Mouse (Mus musculus): ENCODE measurements around the gene Mea1. TPM values are rescaled to one million over a fixed set of nuclear protein-coding genes. Genes with fewer than 3 reads are reported as not detected.

Gene Mea1
- polyA plus RNA-seq, 1 experiment from 2014 or later, result 148 TPM

GRCm38 (mm10) chr17:46725731-46726645 is 47.4 kb downstream of the Mea1 start:
- peaks cover 4% of the 10 kb centered on the region; the same call in 1 of the 2 replicates for H3K36me3 ChIP-seq (ENCODE audit: control insufficient read depth, insufficient read depth, low read length)
- H3K9ac ChIP-seq (ENCODE audit: low read length), result no peak overlapping the region
- no peaks in the 10 kb centered on the region for H3K27me3 ChIP-seq (ENCODE audit: control insufficient read depth, insufficient read depth, low read length)
- no peaks in the 10 kb centered on the region for H3K9me3 ChIP-seq (replicated peaks; ENCODE audit: control insufficient read depth, low read length)
- H3K4me1 ChIP-seq (ENCODE audit: control insufficient read depth, insufficient read depth, low read length), result no peaks in the 10 kb centered on the region
- no peak overlapping the region for H3K4me3 ChIP-seq (replicated peaks; ENCODE audit: low read length)
- WGBS, result 91% methylated on average over 26 of the region's 26 CpGs
- ATAC-seq (ENCODE audit: insufficient read depth, low FRiP score), result no peak
- H3K27ac ChIP-seq (ENCODE audit: low read length), result no peak overlapping the region
- H3K4me2 ChIP-seq (ENCODE audit: low read depth, low read length), result no peak overlapping the region

DNA sequence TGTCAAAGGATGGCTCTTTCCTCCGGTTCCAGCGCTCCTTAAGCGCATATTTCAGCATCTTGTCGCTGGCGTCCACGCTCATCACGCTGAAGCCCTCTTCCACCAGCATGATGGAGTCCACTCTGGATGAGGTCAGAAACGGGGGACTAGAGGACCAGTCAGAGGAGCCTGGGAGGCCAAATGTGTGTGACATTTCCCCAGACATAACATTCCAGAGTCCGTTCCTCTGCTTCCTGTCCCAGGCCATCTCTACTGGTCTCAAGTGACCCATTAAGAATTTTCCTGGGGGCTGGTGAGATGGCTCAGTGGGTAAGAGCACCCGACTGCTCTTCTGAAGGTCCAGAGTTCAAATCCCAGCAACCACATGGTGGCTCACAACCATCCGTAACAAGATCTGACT is 48.7 kb downstream of the Mea1 start:
- Histone ChIP-seq H3K4me1 (ENCODE audit: control insufficient read depth, insufficient read depth, low read length) (no peaks in the 10 kb centered on the region), H3K36me3 (ENCODE audit: control insufficient read depth, insufficient read depth, low read length) (peaks cover 2% of the 10 kb centered on the region; the same call in 1 of the 2 replicates), H3K27ac (ENCODE audit: low read length) (no peak overlapping the region), H3K4me3 (replicated peaks; ENCODE audit: low read length) (no peak overlapping the region), H3K27me3 (ENCODE audit: control insufficient read depth, insufficient read depth, low read length) (no peaks in the 10 kb centered on the region), H3K9me3 (replicated peaks; ENCODE audit: control insufficient read depth, low read length) (no peaks in the 10 kb centered on the region), H3K4me2 (ENCODE audit: low read depth, low read length) (no peak overlapping the region), H3K9ac (ENCODE audit: low read length) (no peak overlapping the region)
- WGBS, result 87% methylated on average over 11 of the region's 11 CpGs
- ATAC-seq (ENCODE audit: insufficient read depth, low FRiP score), result no peak

DNA sequence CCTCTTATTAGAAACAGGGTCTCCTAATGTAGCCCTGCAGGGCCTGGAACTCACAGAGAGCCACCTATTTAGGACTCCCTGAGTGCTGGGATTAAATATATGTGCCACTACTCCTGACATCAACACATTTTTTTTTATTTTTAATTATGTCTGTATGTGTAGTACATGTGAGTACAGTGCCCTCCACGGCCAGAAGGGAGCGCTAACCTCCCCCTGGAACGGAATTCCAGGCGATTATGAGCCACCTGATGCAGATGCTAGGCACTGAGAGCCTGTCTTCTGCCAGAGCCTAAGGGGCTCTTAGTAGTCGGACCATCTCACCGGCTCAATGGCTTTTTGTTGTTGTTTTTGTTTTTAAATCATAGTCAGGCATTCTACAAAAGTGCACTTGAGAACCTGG is 49.4 kb downstream of the Mea1 start:
- Histone ChIP-seq H3K9me3 (replicated peaks; ENCODE audit: control insufficient read depth, low read length) (no peaks in the 10 kb centered on the region), H3K9ac (ENCODE audit: low read length) (no peak overlapping the region), H3K4me2 (ENCODE audit: low read depth, low read length) (no peak overlapping the region), H3K27ac (ENCODE audit: low read length) (no peak overlapping the region), H3K4me1 (ENCODE audit: control insufficient read depth, insufficient read depth, low read length) (no peaks in the 10 kb centered on the region), H3K27me3 (ENCODE audit: control insufficient read depth, insufficient read depth, low read length) (no peaks in the 10 kb centered on the region), H3K4me3 (replicated peaks; ENCODE audit: low read length) (no peak overlapping the region), H3K36me3 (ENCODE audit: control insufficient read depth, insufficient read depth, low read length) (no peaks in the 10 kb centered on the region; the same call in 1 of the 2 replicates)
- 37% methylated on average over 6 of the region's 6 CpGs for WGBS
- no peak for ATAC-seq (ENCODE audit: insufficient read depth, low FRiP score)

DNA sequence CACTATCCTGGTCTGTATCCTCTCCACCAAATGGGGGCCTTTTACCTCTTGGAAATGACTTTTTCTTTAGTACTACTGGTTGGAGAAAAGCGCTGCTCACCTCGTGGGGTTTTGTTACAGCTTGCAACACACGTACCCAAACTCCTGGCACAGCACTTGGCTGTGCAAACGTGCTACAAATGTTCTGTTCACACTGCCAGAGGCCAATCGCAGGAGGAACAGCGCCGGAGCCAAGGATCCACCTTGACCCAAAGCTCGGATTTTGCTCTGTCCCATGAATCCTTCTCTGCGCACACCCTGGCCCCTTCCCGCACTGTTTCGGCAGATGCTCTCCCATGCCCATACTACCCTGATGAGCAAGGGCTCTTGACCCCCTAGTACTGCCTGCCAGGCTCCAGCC is 49.9 kb downstream of the Mea1 start:
- Histone ChIP-seq H3K27ac (ENCODE audit: low read length) (no peak overlapping the region), H3K9ac (ENCODE audit: low read length) (peak overlapping the region; percentile 20; the same call in 1 of the 2 replicates), H3K4me3 (replicated peaks; ENCODE audit: low read length) (peak overlapping the region; percentile 29), H3K27me3 (ENCODE audit: control insufficient read depth, insufficient read depth, low read length) (no peaks in the 10 kb centered on the region), H3K4me2 (ENCODE audit: low read depth, low read length) (peak overlapping the region; percentile 52), H3K4me1 (ENCODE audit: control insufficient read depth, insufficient read depth, low read length) (no peaks in the 10 kb centered on the region), H3K36me3 (ENCODE audit: control insufficient read depth, insufficient read depth, low read length) (no peaks in the 10 kb centered on the region; the same call in 1 of the 2 replicates), H3K9me3 (replicated peaks; ENCODE audit: control insufficient read depth, low read length) (no peaks in the 10 kb centered on the region)
- ATAC-seq (ENCODE audit: insufficient read depth, low FRiP score), result no peak
- WGBS, result 45% methylated on average over 11 of the region's 11 CpGs

DNA sequence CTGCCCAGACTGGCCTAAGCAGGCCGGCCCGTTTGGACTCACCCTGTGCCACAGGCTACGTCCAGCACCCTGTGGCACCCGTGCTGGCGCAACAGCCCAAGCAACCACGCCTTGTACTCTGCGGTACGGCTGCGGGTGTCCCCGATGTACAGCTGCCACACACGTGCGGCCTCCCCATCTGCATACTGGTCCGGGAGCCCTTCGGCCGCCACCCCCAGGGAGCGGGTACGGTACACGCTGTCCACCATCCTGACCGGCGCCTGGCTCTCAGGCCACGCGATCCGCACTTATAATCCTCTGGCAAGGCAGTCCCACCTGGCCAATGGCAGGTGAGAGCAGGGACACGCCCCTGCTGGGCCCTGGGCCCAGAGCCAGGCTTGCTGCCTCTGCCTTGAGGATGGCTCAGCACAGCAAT is 50.3 kb downstream of the Mea1 start, which contains the start of gene Gnmt:
TSS of gene Gnmt (minus strand) at position 265 of the 415 bp plus-strand sequence.
- H3K9me3 ChIP-seq (replicated peaks; ENCODE audit: control insufficient read depth, low read length), result no peaks in the 10 kb centered on the region
- H3K27ac ChIP-seq (ENCODE audit: low read length), result no peak within 1 kb of the TSS
- H3K4me1 ChIP-seq (ENCODE audit: control insufficient read depth, insufficient read depth, low read length), result no peaks in the 10 kb centered on the region
- no peaks in the 10 kb centered on the region for H3K27me3 ChIP-seq (ENCODE audit: control insufficient read depth, insufficient read depth, low read length)
- no peaks in the 10 kb centered on the region; the same call in 1 of the 2 replicates for H3K36me3 ChIP-seq (ENCODE audit: control insufficient read depth, insufficient read depth, low read length)
- ATAC-seq (ENCODE audit: insufficient read depth, low FRiP score), result peak; percentile 77
- H3K4me3 ChIP-seq (replicated peaks; ENCODE audit: low read length), result peak within 1 kb of the TSS; percentile 29
- H3K9ac ChIP-seq (ENCODE audit: low read length), result peak within 1 kb of the TSS; percentile 20
- WGBS, result 10% methylated on average over 24 of the region's 24 CpGs
- H3K4me2 ChIP-seq (ENCODE audit: low read depth, low read length), result peak within 1 kb of the TSS; percentile 52

Other genes starting within 250 kb of the Mea1 start
- gene Crip3, start 249.9 kb upstream of the Mea1 start, polyA plus RNA-seq (2015; fragmentation: Nextera tagmentation; extraction: Ambion mirVana), result 1.5 and 1.8 TPM in 2 replicates
- gene Slc22a7, start 240.3 kb upstream of the Mea1 start, polyA plus RNA-seq (2015; fragmentation: Nextera tagmentation; extraction: Ambion mirVana), result not detected in 2 replicates
- gene Ttbk1, start 191.1 kb upstream of the Mea1 start, polyA plus RNA-seq (2015; fragmentation: Nextera tagmentation; extraction: Ambion mirVana), result 0.12 and 0.19 TPM in 2 replicates
- gene Dnph1, start 182.1 kb upstream of the Mea1 start, polyA plus RNA-seq (2015; fragmentation: Nextera tagmentation; extraction: Ambion mirVana), result 40.4 and 45.3 TPM in 2 replicates
- 3.2 and 4.0 TPM in 2 replicates for gene Cul9, start 132.4 kb upstream of the Mea1 start, polyA plus RNA-seq (2015; fragmentation: Nextera tagmentation; extraction: Ambion mirVana)
- gene Srf, start 122.6 kb upstream of the Mea1 start, polyA plus RNA-seq (2015; fragmentation: Nextera tagmentation; extraction: Ambion mirVana), result 7.0 and 8.9 TPM in 2 replicates
- gene Ptk7, start 49.3 kb upstream of the Mea1 start, polyA plus RNA-seq (2015; fragmentation: Nextera tagmentation; extraction: Ambion mirVana), result 93.9 and 94.9 TPM in 2 replicates
- 41.4 and 46.7 TPM in 2 replicates for gene Klc4, start 32.8 kb upstream of the Mea1 start, polyA plus RNA-seq (2015; fragmentation: Nextera tagmentation; extraction: Ambion mirVana)
- 94.1 and 99.9 TPM in 2 replicates for gene Mrpl2, start 32.6 kb upstream of the Mea1 start, polyA plus RNA-seq (2015; fragmentation: Nextera tagmentation; extraction: Ambion mirVana)
- 51.2 and 54.8 TPM in 2 replicates for gene Cul7, start 28.5 kb upstream of the Mea1 start, polyA plus RNA-seq (2015; fragmentation: Nextera tagmentation; extraction: Ambion mirVana)
- 49.7 and 52.4 TPM in 2 replicates for gene Rrp36, start 4.4 kb upstream of the Mea1 start, polyA plus RNA-seq (2015; fragmentation: Nextera tagmentation; extraction: Ambion mirVana)
- gene Klhdc3, start 2.1 kb downstream of the Mea1 start, polyA plus RNA-seq (2015; fragmentation: Nextera tagmentation; extraction: Ambion mirVana), result 110 and 113 TPM in 2 replicates
- 71.7 and 82.4 TPM in 2 replicates for gene Ppp2r5d, start 26.3 kb downstream of the Mea1 start, polyA plus RNA-seq (2015; fragmentation: Nextera tagmentation; extraction: Ambion mirVana)
- 14.7 and 15.0 TPM in 2 replicates for gene Pex6, start 32.7 kb downstream of the Mea1 start, polyA plus RNA-seq (2015; fragmentation: Nextera tagmentation; extraction: Ambion mirVana)
- 17.1 and 21.8 TPM in 2 replicates for gene Gnmt, start 50.4 kb downstream of the Mea1 start, polyA plus RNA-seq (2015; fragmentation: Nextera tagmentation; extraction: Ambion mirVana)
- 70.7 and 74.0 TPM in 2 replicates for gene Cnpy3, start 73.4 kb downstream of the Mea1 start, polyA plus RNA-seq (2015; fragmentation: Nextera tagmentation; extraction: Ambion mirVana)
- gene Ptcra, start 84.9 kb downstream of the Mea1 start, polyA plus RNA-seq (2015; fragmentation: Nextera tagmentation; extraction: Ambion mirVana), result 0.17 TPM in 1 of 2 replicates, not detected in the other
- gene 2310039H08Rik, start 93.8 kb downstream of the Mea1 start, polyA plus RNA-seq (2015; fragmentation: Nextera tagmentation; extraction: Ambion mirVana), result 76.2 and 83.8 TPM in 2 replicates
- 151 and 155 TPM in 2 replicates for gene Rpl7l1, start 103.9 kb downstream of the Mea1 start, polyA plus RNA-seq (2015; fragmentation: Nextera tagmentation; extraction: Ambion mirVana)
- gene Bicral, start 179.7 kb downstream of the Mea1 start, polyA plus RNA-seq (2015; fragmentation: Nextera tagmentation; extraction: Ambion mirVana), result 3.4 and 4.0 TPM in 2 replicates
- gene Tbcc, start 211.9 kb downstream of the Mea1 start, polyA plus RNA-seq (2015; fragmentation: Nextera tagmentation; extraction: Ambion mirVana), result 25.8 and 34.8 TPM in 2 replicates
- gene Prph2, start 231.7 kb downstream of the Mea1 start, polyA plus RNA-seq (2015; fragmentation: Nextera tagmentation; extraction: Ambion mirVana), result not detected in 2 replicates